Mouse (Mus musculus): ENCODE results near the gene Clcnkb. TPM values are rescaled to one million over a fixed set of nuclear protein-coding genes. Genes with fewer than 3 reads are reported as not detected.
A peak's percentile ranks its signal among the peaks of the same experiment; 100 is the strongest.

The Clcnkb gene
- polyA plus RNA-seq, 1 experiment: not detected

DNA sequence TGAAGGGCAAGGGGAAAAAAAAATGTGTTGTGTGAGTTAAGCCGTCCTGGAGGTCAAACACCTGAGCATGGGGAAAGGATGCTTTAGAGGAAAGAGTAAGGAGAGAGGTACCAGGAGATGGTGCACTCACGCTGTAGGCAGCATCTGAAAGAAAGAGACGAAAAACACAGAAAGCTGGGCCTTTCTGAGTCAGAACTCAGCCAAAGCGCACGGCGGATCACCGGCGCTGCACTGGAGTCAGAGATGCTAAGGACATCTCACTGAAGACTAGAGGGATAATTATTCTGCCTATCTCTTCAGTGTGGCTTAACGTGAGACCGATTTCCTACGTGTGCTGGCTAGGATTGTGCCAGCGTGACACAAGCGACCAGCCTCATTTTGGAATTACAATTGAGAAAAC, 12.1 kb upstream of the Clcnkb start:
- peaks cover 39% of the 10 kb centered on the region for H3K4me1 ChIP-seq (ENCODE audit: control insufficient read depth, insufficient read depth, low read length)
- peak overlapping the region; percentile 97 for H3K27ac ChIP-seq (ENCODE audit: insufficient read depth, low read depth, low read length)
- TF ChIP-seq POLR2A (IDR thresholded peaks at IDR 0.05; ENCODE audit: insufficient read depth, low read depth, low read length) (no peak), CTCF (IDR thresholded peaks at IDR 0.05; ENCODE audit: insufficient read depth, low read depth, low read length) (no peak)
- no peak overlapping the region for H3K4me3 ChIP-seq (ENCODE audit: insufficient read depth, low read depth, low read length)
- 42% methylated on average over 13 of the region's 13 CpGs for WGBS

DNA sequence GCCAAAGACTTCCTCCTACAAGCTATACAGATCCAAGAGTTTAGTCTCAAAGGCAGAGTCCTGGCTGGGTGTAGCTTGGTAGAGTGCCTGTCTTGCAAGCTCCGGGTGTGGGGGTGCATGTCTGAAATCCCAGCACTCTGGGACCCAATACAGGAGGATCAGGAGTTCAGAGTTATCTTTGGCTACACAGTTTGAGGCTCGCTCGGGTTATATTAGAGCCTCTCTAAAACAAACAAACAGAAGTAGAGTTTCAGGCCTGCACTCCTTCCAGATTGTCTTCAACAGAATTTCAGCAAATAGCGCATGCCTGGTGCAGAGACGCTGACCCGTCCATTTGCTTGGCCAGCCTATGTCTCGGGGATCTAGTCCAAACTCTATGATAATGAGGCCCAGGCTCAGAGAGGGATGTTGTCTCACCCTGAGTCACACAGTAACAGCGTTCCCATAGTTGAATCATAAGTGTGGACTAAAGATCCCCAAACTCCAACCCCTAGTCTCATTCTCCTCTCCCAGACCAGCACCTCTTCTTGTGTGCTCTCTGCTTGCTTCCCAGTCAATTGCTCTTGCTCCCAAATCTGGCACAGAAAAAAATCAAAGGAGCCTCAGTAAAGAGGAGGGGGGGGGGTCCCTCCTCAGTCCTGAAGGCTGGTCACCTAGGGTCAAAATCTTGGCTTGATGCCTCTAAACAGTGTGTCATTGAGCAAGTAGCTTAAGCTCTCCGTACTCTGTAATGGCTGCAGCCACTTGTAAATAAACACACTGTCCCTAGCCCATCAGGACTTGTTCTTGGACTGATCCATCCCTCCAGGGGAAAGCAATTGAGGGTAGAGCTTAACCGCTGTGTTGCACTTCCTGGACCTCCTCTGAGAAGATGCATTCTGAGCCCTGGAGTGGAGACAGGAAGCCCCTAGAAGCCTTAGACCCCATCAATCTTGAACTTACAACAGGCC, 11.3 kb upstream of the Clcnkb start:
- 67% methylated on average over 10 of the region's 10 CpGs for WGBS
- Histone ChIP-seq H3K4me3 (ENCODE audit: insufficient read depth, low read depth, low read length) (0 out of 2 replicates have a peak overlapping the region, but pooled peaks have one; percentile 47), H3K27ac (ENCODE audit: insufficient read depth, low read depth, low read length) (peak overlapping the region; percentile 97), H3K4me1 (ENCODE audit: control insufficient read depth, insufficient read depth, low read length) (peaks cover 46% of the 10 kb centered on the region)
- TF ChIP-seq CTCF (IDR thresholded peaks at IDR 0.05; ENCODE audit: insufficient read depth, low read depth, low read length): no peak
- TF ChIP-seq POLR2A (IDR thresholded peaks at IDR 0.05; ENCODE audit: insufficient read depth, low read depth, low read length): no peak

DNA sequence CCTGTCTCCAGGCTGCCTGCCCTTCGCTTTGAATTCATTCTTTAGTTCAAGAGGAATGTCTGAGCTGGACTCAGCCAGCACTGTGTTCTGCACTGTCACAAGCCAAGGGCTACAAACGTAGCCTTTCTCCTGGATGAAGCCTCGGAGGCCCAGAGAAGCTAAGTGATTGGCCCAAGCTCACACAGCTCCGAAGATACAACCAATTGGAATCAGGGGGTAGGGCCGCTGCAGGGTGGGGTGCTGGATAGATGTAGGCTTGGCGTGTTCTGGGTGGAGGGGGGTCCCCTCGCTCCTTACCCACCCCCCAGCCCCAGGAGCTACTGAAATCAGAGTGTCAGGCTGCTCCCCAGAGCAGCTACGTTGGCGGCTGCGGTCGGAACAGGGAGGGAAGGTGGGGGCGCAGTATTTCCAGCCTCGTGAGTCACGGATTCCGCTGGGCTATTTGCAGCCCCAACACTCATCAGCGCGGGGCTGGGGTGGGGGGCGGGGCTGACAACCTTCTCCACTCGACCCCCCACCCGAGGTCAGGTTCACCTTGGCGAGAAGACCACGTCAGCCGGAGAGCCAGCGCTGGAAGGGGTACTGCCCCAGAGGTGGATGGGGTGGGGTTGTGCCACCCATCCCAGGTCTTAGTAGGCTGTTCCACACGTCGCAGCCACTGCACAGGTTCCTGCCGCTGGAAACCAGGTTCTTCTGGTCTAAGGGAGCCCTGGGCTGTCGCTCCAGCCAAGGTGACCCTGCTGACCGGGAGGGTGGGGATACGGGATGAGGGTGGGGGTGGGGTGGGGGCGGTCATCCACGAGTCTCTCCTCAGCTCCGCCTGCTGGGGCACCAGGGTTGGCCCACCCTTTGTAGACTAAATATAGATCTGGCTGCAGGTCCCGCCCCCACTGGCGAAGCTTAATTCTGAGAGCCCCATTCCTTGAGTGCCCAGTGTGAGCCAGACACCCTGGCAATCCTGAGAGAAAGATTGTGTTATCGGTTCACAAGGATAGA, 10.0 kb upstream of the Clcnkb start:
- H3K4me1 ChIP-seq (ENCODE audit: control insufficient read depth, insufficient read depth, low read length): peaks cover 59% of the 10 kb centered on the region
- H3K4me3 ChIP-seq (ENCODE audit: insufficient read depth, low read depth, low read length): peak overlapping the region; percentile 47
- peak overlapping the region; percentile 97 for H3K27ac ChIP-seq (ENCODE audit: insufficient read depth, low read depth, low read length)
- TF ChIP-seq POLR2A (IDR thresholded peaks at IDR 0.05; ENCODE audit: insufficient read depth, low read depth, low read length): 0 out of 2 replicates have a peak, but pooled peaks have one; percentile 25
- TF ChIP-seq CTCF (IDR thresholded peaks at IDR 0.05; ENCODE audit: insufficient read depth, low read depth, low read length): no peak
- WGBS: 2% methylated on average over 36 of the region's 36 CpGs

DNA sequence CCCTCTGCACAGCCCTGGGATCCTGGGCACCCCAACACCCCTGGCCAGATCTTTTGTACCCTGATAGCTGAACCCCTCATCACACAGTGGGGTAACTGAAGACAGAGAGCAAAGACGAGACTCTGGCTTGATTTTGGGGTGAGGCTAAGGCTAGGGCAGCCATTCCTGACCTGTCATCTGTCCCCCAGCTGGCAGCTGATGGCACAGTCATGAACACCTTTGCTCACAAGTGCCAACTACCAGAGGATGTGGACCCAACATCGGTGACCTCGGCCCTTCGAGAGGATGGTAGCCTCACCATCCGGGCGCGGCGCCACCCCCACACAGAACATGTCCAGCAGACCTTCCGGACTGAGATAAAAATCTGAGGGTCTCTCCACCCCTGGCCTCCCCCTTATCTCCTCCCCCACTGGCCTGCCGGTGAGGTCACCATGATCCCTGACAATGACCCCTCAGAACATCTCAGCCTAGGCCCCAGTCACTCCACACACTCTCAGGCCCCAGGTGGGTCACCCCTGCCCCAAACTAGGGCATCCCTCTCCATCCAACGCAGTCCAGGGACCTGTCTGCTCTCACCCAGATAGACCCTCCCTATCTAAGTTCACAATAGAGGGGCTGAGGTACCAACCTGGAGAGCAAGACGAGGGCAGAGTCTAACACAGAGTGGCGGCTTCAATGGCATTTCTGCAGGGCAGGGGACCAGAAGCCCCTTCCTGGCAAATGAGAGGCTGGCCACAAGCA, 8.0 kb upstream of the Clcnkb start:
- Histone ChIP-seq H3K27ac (ENCODE audit: insufficient read depth, low read depth, low read length) (peak overlapping the region; percentile 94), H3K4me3 (ENCODE audit: insufficient read depth, low read depth, low read length) (no peak overlapping the region), H3K4me1 (ENCODE audit: control insufficient read depth, insufficient read depth, low read length) (peaks cover 75% of the 10 kb centered on the region)
- TF ChIP-seq POLR2A (IDR thresholded peaks at IDR 0.05; ENCODE audit: insufficient read depth, low read depth, low read length) (no peak), CTCF (IDR thresholded peaks at IDR 0.05; ENCODE audit: insufficient read depth, low read depth, low read length) (no peak)
- WGBS: 95% methylated on average over 13 of the region's 13 CpGs

DNA sequence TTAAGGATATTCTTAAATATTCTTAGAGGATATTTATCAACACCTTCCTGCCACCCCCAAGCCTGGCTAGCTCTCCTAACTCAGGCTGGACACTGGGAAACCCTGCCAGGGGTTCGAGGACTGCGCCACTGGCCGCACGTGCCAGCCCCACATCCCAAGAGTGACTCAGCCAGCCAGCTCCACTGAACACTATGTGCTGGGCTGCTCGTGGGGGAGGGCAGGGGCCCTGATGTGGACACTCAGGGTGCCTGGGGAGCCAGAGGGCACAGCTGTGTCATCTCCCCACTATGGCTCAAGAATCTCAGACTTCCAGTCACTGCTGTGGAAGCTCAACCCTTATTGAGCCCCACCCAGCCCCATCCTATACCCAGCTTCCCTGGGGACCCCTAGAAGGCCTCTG, 7.5 kb upstream of the Clcnkb start:
- no peak overlapping the region for H3K27ac ChIP-seq (ENCODE audit: insufficient read depth, low read depth, low read length)
- TF ChIP-seq CTCF (IDR thresholded peaks at IDR 0.05; ENCODE audit: insufficient read depth, low read depth, low read length): no peak
- peaks cover 75% of the 10 kb centered on the region for H3K4me1 ChIP-seq (ENCODE audit: control insufficient read depth, insufficient read depth, low read length)
- no peak overlapping the region for H3K4me3 ChIP-seq (ENCODE audit: insufficient read depth, low read depth, low read length)
- 74% methylated on average over 5 of the region's 5 CpGs for WGBS

DNA sequence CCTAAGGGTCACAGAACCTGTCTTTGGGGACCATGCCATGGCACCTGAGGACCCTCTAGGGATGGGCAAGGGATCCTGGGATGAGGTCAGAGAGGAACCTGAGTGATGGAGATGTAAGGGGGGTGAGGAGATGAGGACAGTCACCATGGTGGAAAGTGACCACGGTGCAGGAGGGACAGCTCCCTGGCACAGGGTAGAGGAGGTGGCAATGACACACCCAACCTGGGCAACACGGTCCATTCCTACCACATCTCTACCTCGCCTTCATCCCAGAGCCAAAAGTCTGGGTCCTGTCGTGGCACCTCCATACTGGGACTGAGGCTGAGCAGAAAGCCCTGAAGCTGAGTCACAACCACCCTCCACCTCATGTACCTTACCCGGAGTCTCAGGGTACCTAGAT, 7.0 kb upstream of the Clcnkb start:
- 78% methylated on average over 5 of the region's 5 CpGs for WGBS

DNA sequence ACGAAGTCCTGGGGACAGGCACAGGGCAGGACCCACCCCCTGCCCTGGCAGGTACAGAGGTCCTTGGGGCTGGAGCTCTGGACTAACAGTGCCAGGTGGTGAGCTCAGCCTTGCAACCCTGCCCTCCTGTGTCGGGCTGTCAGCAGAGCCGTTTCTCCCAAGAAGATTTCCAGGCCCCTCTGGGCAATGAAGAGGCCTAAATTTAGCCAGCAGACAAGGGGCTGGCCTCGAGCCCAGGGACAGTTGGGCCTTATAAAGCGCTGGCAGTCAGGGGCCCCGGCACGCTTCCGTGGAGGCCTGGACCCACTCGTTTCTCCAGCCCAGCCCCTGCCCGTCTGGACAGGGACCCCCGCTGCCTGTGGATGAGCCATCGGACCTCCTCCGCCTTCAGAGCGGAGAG, 5.6 kb upstream of the Clcnkb start:
- no peak overlapping the region for H3K27ac ChIP-seq (ENCODE audit: insufficient read depth, low read depth, low read length)
- 66% methylated on average over 14 of the region's 14 CpGs for WGBS
- TF ChIP-seq CTCF (IDR thresholded peaks at IDR 0.05; ENCODE audit: insufficient read depth, low read depth, low read length) (no peak), POLR2A (IDR thresholded peaks at IDR 0.05; ENCODE audit: insufficient read depth, low read depth, low read length) (no peak)
- H3K4me1 ChIP-seq (ENCODE audit: control insufficient read depth, insufficient read depth, low read length): peaks cover 66% of the 10 kb centered on the region
- H3K4me3 ChIP-seq (ENCODE audit: insufficient read depth, low read depth, low read length): no peak overlapping the region

More for the DNA sequence above, 7.0 kb upstream of the Clcnkb start:
- Histone ChIP-seq H3K27ac (ENCODE audit: insufficient read depth, low read depth, low read length) (no peak overlapping the region; the same call in 1 of the 2 replicates), H3K4me1 (ENCODE audit: control insufficient read depth, insufficient read depth, low read length) (peaks cover 75% of the 10 kb centered on the region), H3K4me3 (ENCODE audit: insufficient read depth, low read depth, low read length) (no peak overlapping the region)
- TF ChIP-seq POLR2A (IDR thresholded peaks at IDR 0.05; ENCODE audit: insufficient read depth, low read depth, low read length) (no peak), CTCF (IDR thresholded peaks at IDR 0.05; ENCODE audit: insufficient read depth, low read depth, low read length) (no peak)

DNA sequence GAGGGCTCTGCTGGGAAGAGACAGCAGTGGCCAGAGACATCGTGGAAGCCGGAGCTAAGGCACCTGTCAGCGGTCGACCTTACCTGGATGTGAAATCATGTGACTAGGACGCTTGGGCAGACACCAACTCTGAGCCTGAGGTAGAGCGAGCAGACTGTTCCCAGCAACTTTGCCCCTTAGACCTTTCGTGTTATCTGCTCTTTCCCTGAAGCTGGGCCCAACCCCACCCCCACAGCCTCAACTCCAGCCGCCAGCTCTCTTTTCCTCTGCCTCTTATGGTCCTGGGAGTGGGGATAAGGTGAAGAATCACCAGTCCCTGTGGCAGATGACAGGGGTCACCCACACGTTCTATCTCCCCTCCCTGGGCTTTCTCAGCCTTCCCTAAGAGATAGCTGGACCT, 5.1 kb upstream of the Clcnkb start:
- WGBS: 79% methylated on average over 9 of the region's 9 CpGs
- Histone ChIP-seq H3K4me1 (ENCODE audit: control insufficient read depth, insufficient read depth, low read length) (peaks cover 61% of the 10 kb centered on the region), H3K27ac (ENCODE audit: insufficient read depth, low read depth, low read length) (no peak overlapping the region), H3K4me3 (ENCODE audit: insufficient read depth, low read depth, low read length) (no peak overlapping the region)
- TF ChIP-seq CTCF (IDR thresholded peaks at IDR 0.05; ENCODE audit: insufficient read depth, low read depth, low read length) (no peak), POLR2A (IDR thresholded peaks at IDR 0.05; ENCODE audit: insufficient read depth, low read depth, low read length) (no peak)
